Mouse (Mus musculus): Measurements from ENCODE around the gene Wdr1. TPM values are rescaled to one million over a fixed set of nuclear protein-coding genes. Genes with fewer than 3 reads are reported as not detected.

Wdr1 gene
- total RNA-seq, 2 experiments from 2014 or later, result 38.3 to 70.3 TPM

Other genes starting within 250 kb of the Wdr1 start
- gene Drd5, start 243.9 kb downstream of the Wdr1 start, total RNA-seq (2021), result not detected
- gene Slc2a9, start 60.1 kb downstream of the Wdr1 start, total RNA-seq (2021), result under 1 TPM; 0.27 to 0.33 TPM
- 1 to 10 TPM; 2.2 to 2.3 TPM for gene Zfp518b, start 121.6 kb upstream of the Wdr1 start, total RNA-seq (2021)